Mouse (Mus musculus) neural tube, embryonic 13.5 days (tissue): ENCODE results near the gene Ctcfl. TPM values are rescaled to one million over a fixed set of nuclear protein-coding genes. Genes with fewer than 3 reads are reported as not detected.
"Not testable (repeated sequence)": the region's sequence is repeated elsewhere in the genome, so short reads cannot be mapped to it uniquely, and the experiment has no call there.

Source experiments
- ATAC-seq: fragments of 200-750 bp; cut with Nextera tagmentation; 2 replicates; pipeline ENCODE4 v1.8.0; 2017; ENCODE audit warnings: low read depth, mild to moderate bottlenecking, moderate TSS enrichment, moderate library complexity
- H3K27ac ChIP-seq: fragments of 300-500 bp; sonication (generic); replicated peaks from 2 replicates; pipeline ENCODE4 v1.5.1; 2015; ENCODE audit warnings: moderate library complexity, mild to moderate bottlenecking, inconsistent platforms
- H3K27me3 ChIP-seq: fragments of 300-500 bp; sonication (generic); 2 replicates; pipeline ENCODE4 v1.6.1; 2015; ENCODE audit warnings: mild to moderate bottlenecking, inconsistent platforms
- H3K36me3 ChIP-seq: fragments of 300-500 bp; sonication (generic); 2 replicates; pipeline ENCODE4 v1.6.1; 2015; ENCODE audit warnings: mild to moderate bottlenecking, inconsistent platforms
- H3K4me1 ChIP-seq: fragments of 300-500 bp; sonication (generic); replicated peaks from 2 replicates; pipeline ENCODE4 v1.6.1; 2015; ENCODE audit warnings: inconsistent platforms
- H3K4me2 ChIP-seq: fragments of 300-500 bp; sonication (generic); 2 replicates; pipeline ENCODE4 v1.6.1; 2015; ENCODE audit warnings: inconsistent platforms, mild to moderate bottlenecking, moderate library complexity
- H3K4me3 ChIP-seq: fragments of 300-500 bp; sonication (generic); 2 replicates; pipeline ENCODE4 v1.5.1; 2015; ENCODE audit warnings: mild to moderate bottlenecking, inconsistent platforms
- H3K9ac ChIP-seq: fragments of 300-500 bp; sonication (generic); 2 replicates; pipeline ENCODE4 v1.6.1; 2015; ENCODE audit warnings: moderate library complexity, mild to moderate bottlenecking, inconsistent platforms
- H3K9me3 ChIP-seq: fragments of 300-500 bp; sonication (generic); 2 replicates; pipeline ENCODE4 v1.6.1; 2016; ENCODE audit warnings: inconsistent platforms
- WGBS: fragments of 180-500 bp; shearing (Covaris S2); methylation state at CpG from one replicate; pipeline ENCODE4 v1.1.7; 2015; 5-methylcytosine and 5-hydroxymethylcytosine counted together
- polyA plus RNA-seq: library from polyadenylated mRNA; unstranded; fragments of >200 nt; fragmentation: Nextera tagmentation; extraction: Ambion mirVana; gene quantifications from 2 replicates; pipeline ENCODE4 v1.2.1, GENCODE M21; 2015

Ctcfl gene
- polyA plus RNA-seq, 1 experiment from 2014 or later = 0.13 TPM

GRCm38 (mm10) chr2:173106409-173106808, 12.9 kb downstream of the Ctcfl start:
- ATAC-seq = no peak
- WGBS = 87% methylated on average over 9 of the region's 9 CpGs

GRCm38 (mm10) chr2:173097337-173097736, 22.0 kb downstream of the Ctcfl start:
- not testable (repeated sequence) for H3K9ac ChIP-seq, H3K27ac ChIP-seq, H3K4me3 ChIP-seq, ATAC-seq, H3K36me3 ChIP-seq, H3K27me3 ChIP-seq, H3K4me1 ChIP-seq, H3K9me3 ChIP-seq, H3K4me2 ChIP-seq
- WGBS = 92% methylated on average over 10 of the region's 10 CpGs

More at GRCm38 (mm10) chr2:173106409-173106808, 12.9 kb downstream of the Ctcfl start:
- Histone ChIP-seq H3K27me3 (peaks cover 33% of the 10 kb centered on the region), H3K9me3 (no peaks in the 10 kb centered on the region), H3K36me3 (no peaks in the 10 kb centered on the region), H3K27ac (no peak overlapping the region), H3K9ac (no peak overlapping the region), H3K4me3 (no peak overlapping the region), H3K4me2 (no peak overlapping the region), H3K4me1 (no peaks in the 10 kb centered on the region)

GRCm38 (mm10) chr2:173089437-173089836, 29.9 kb downstream of the Ctcfl start:
- Histone ChIP-seq H3K27ac (no peak overlapping the region), H3K27me3 (no peaks in the 10 kb centered on the region), H3K4me3 (no peak overlapping the region), H3K4me1 (no peaks in the 10 kb centered on the region), H3K36me3 (no peaks in the 10 kb centered on the region), H3K9me3 (no peaks in the 10 kb centered on the region), H3K4me2 (no peak overlapping the region), H3K9ac (no peak overlapping the region)
- 17% methylated on average over 6 of the region's 6 CpGs for WGBS
- peak; percentile 75 for ATAC-seq

- Histone ChIP-seq H3K4me1 (0 out of 2 replicates have a peak, but pooled peaks cover 6% of the 10 kb centered on the region), H3K27ac (no peak overlapping the region), H3K9ac (0 out of 2 replicates have a peak overlapping the region, but pooled peaks have one; percentile 26), H3K4me3 (no peak overlapping the region), H3K4me2 (no peak overlapping the region), H3K9me3 (no peaks in the 10 kb centered on the region), H3K27me3 (no peaks in the 10 kb centered on the region), H3K36me3 (no peaks in the 10 kb centered on the region)
- ATAC-seq = no peak
- WGBS = 69% methylated on average over 13 of the region's 13 CpGs
Observed at GRCm38 (mm10) chr2:173087405-173087804, 31.9 kb downstream of the Ctcfl start.

- no peaks in the 10 kb centered on the region for H3K9me3 ChIP-seq
- H3K27ac ChIP-seq = no peak overlapping the region
- H3K4me1 ChIP-seq = 0 out of 2 replicates have a peak, but pooled peaks cover 6% of the 10 kb centered on the region
- no peak overlapping the region for H3K4me2 ChIP-seq
- no peak for ATAC-seq
- H3K36me3 ChIP-seq = no peaks in the 10 kb centered on the region
- 85% methylated on average over 9 of the region's 9 CpGs for WGBS
- H3K27me3 ChIP-seq = no peaks in the 10 kb centered on the region
- H3K9ac ChIP-seq = no peak overlapping the region
- H3K4me3 ChIP-seq = no peak overlapping the region
Observed at GRCm38 (mm10) chr2:173085763-173086162, 33.6 kb downstream of the Ctcfl start.

- no peak for ATAC-seq
- Histone ChIP-seq H3K4me1 (0 out of 2 replicates have a peak, but pooled peaks cover 6% of the 10 kb centered on the region), H3K9ac (no peak overlapping the region)
Observed at GRCm38 (mm10) chr2:173084871-173085270, 34.5 kb downstream of the Ctcfl start.

GRCm38 (mm10) chr2:173083712-173084475, 35.4 kb downstream of the Ctcfl start:
- no peak overlapping the region for H3K27ac ChIP-seq
- no peak overlapping the region for H3K9ac ChIP-seq
- no peaks in the 10 kb centered on the region for H3K27me3 ChIP-seq
- no peak overlapping the region for H3K4me2 ChIP-seq
- 0 out of 2 replicates have a peak, but pooled peaks cover 6% of the 10 kb centered on the region for H3K4me1 ChIP-seq
- 21% methylated on average over 13 of the region's 13 CpGs for WGBS
- no peaks in the 10 kb centered on the region for H3K36me3 ChIP-seq
- ATAC-seq = no peak
- no peaks in the 10 kb centered on the region for H3K9me3 ChIP-seq
- H3K4me3 ChIP-seq = no peak overlapping the region

More at GRCm38 (mm10) chr2:173084871-173085270, 34.5 kb downstream of the Ctcfl start:
- H3K27ac ChIP-seq = no peak overlapping the region
- H3K36me3 ChIP-seq = no peaks in the 10 kb centered on the region
- WGBS = 92% methylated on average over 11 of the region's 11 CpGs
- H3K4me2 ChIP-seq = no peak overlapping the region
- H3K9me3 ChIP-seq = no peaks in the 10 kb centered on the region
- H3K27me3 ChIP-seq = no peaks in the 10 kb centered on the region
- no peak overlapping the region for H3K4me3 ChIP-seq

GRCm38 (mm10) chr2:173083106-173083505, 36.2 kb downstream of the Ctcfl start:
- Histone ChIP-seq H3K4me1 (0 out of 2 replicates have a peak, but pooled peaks cover 6% of the 10 kb centered on the region), H3K4me3 (no peak overlapping the region), H3K4me2 (no peak overlapping the region), H3K9ac (no peak overlapping the region), H3K9me3 (no peaks in the 10 kb centered on the region), H3K27me3 (no peaks in the 10 kb centered on the region), H3K36me3 (no peaks in the 10 kb centered on the region), H3K27ac (no peak overlapping the region)
- ATAC-seq = no peak
- 83% methylated on average over 9 of the region's 9 CpGs for WGBS

- Histone ChIP-seq H3K27ac (no peak overlapping the region), H3K27me3 (no peaks in the 10 kb centered on the region), H3K9ac (no peak overlapping the region), H3K4me3 (no peak overlapping the region), H3K4me2 (no peak overlapping the region), H3K36me3 (no peaks in the 10 kb centered on the region), H3K9me3 (no peaks in the 10 kb centered on the region), H3K4me1 (0 out of 2 replicates have a peak, but pooled peaks cover 6% of the 10 kb centered on the region)
- WGBS = 89% methylated on average over 3 of the region's 3 CpGs
- no peak for ATAC-seq
Observed at GRCm38 (mm10) chr2:173082706-173083105, 36.6 kb downstream of the Ctcfl start.

- WGBS = 36% methylated on average over 10 of the region's 10 CpGs
- no peak overlapping the region for H3K27ac ChIP-seq
- peak; percentile 69; the same call in 1 of the 2 replicates for ATAC-seq
Observed at GRCm38 (mm10) chr2:173080785-173081241, 38.5 kb downstream of the Ctcfl start.

GRCm38 (mm10) chr2:173079766-173080549, 39.4 kb downstream of the Ctcfl start:
- no peak for ATAC-seq
- Histone ChIP-seq H3K9ac (no peak overlapping the region), H3K4me1 (0 out of 2 replicates have a peak, but pooled peaks cover 6% of the 10 kb centered on the region), H3K9me3 (no peaks in the 10 kb centered on the region), H3K4me3 (no peak overlapping the region), H3K27ac (no peak overlapping the region), H3K4me2 (no peak overlapping the region), H3K27me3 (no peaks in the 10 kb centered on the region), H3K36me3 (no peaks in the 10 kb centered on the region)
- WGBS = 61% methylated on average over 10 of the region's 10 CpGs

More at GRCm38 (mm10) chr2:173080785-173081241, 38.5 kb downstream of the Ctcfl start:
- Histone ChIP-seq H3K9ac (no peak overlapping the region), H3K4me2 (no peak overlapping the region), H3K27me3 (no peaks in the 10 kb centered on the region), H3K9me3 (no peaks in the 10 kb centered on the region), H3K4me3 (no peak overlapping the region), H3K36me3 (no peaks in the 10 kb centered on the region), H3K4me1 (0 out of 2 replicates have a peak, but pooled peaks cover 6% of the 10 kb centered on the region)

GRCm38 (mm10) chr2:173076921-173077320, 42.4 kb downstream of the Ctcfl start:
- H3K4me1 ChIP-seq = no peaks in the 10 kb centered on the region
- 84% methylated on average over 9 of the region's 9 CpGs for WGBS
- H3K4me2 ChIP-seq = no peak overlapping the region
- H3K27me3 ChIP-seq = no peaks in the 10 kb centered on the region
- H3K27ac ChIP-seq = no peak overlapping the region
- H3K9me3 ChIP-seq = no peaks in the 10 kb centered on the region
- ATAC-seq = no peak
- H3K4me3 ChIP-seq = no peak overlapping the region
- no peak overlapping the region for H3K9ac ChIP-seq
- no peaks in the 10 kb centered on the region for H3K36me3 ChIP-seq
